Comparison of ENCODE assay signal across 23 mouse cellular contexts in genomic region chr16:91175892-91176291, GRCm38 (mm10). TPM values are rescaled to one million over a fixed set of nuclear protein-coding genes. Genes with fewer than 3 reads are reported as not detected.
A peak's percentile ranks its signal among the peaks of the same experiment; 100 is the strongest.
DNase-seq lines count a peak whose midpoint lies in the region; ATAC-seq and TF ChIP-seq lines count a peak whose summit lies in the region.
"Had no signal": no experiment of that assay in that cellular context is flagged by ENCODE, and none has a peak within 500 bp of the region (broad histone marks: within the 10 kb centered on the region; RNA-seq: fewer than 3 reads in every experiment).

No protein-coding gene starts in this region.

- no peaks in the 10 kb centered on the region for H3K36me3 ChIP-seq in hindbrain, embryonic 12.5 days
- H3K36me3 ChIP-seq in hindbrain, postnatal 0 days (ENCODE audit: insufficient read depth, low read length): no peaks in the 10 kb centered on the region
- no peaks in the 10 kb centered on the region for H3K36me3 ChIP-seq in kidney, postnatal 0 days (ENCODE audit: insufficient read depth, low read length)
- H3K36me3 ChIP-seq in neural tube, embryonic 13.5 days: no peaks in the 10 kb centered on the region
- H3K36me3 ChIP-seq: embryonic facial prominence, embryonic 15.5 days; limb, embryonic 12.5 days; liver, embryonic 12.5 days; midbrain, embryonic 15.5 days had no signal

- H3K4me1 ChIP-seq in hindbrain, embryonic 12.5 days: peaks cover 13% of the 10 kb centered on the region
- no peaks in the 10 kb centered on the region; the same call in 1 of the 2 replicates for H3K4me1 ChIP-seq in hindbrain, postnatal 0 days (ENCODE audit: insufficient read depth, low read length)
- no peaks in the 10 kb centered on the region; the same call in 1 of the 2 replicates for H3K4me1 ChIP-seq in kidney, postnatal 0 days (replicated peaks; ENCODE audit: insufficient read depth, low read length)
- peaks cover 41% of the 10 kb centered on the region for H3K4me1 ChIP-seq in neural tube, embryonic 13.5 days (replicated peaks)
- H3K4me1 ChIP-seq: liver, embryonic 12.5 days had no signal

- no peak overlapping the region for H3K9ac ChIP-seq in hindbrain, embryonic 12.5 days
- H3K9ac ChIP-seq in hindbrain, postnatal 0 days (replicated peaks; ENCODE audit: low read length): no peak overlapping the region
- no peak overlapping the region for H3K9ac ChIP-seq in kidney, postnatal 0 days (ENCODE audit: low read depth, low read length)
- no peak overlapping the region for H3K9ac ChIP-seq in neural tube, embryonic 13.5 days
- H3K9ac ChIP-seq: embryonic facial prominence, embryonic 15.5 days; limb, embryonic 12.5 days; liver, embryonic 12.5 days; midbrain, embryonic 15.5 days had no signal

- no peak overlapping the region for H3K27ac ChIP-seq in hindbrain, embryonic 12.5 days
- no peak overlapping the region for H3K27ac ChIP-seq in hindbrain, postnatal 0 days
- H3K27ac ChIP-seq in kidney, postnatal 0 days: no peak overlapping the region
- H3K27ac ChIP-seq in neural tube, embryonic 13.5 days (replicated peaks): no peak overlapping the region
- H3K27ac ChIP-seq: embryonic facial prominence, embryonic 15.5 days; heart, adult 2 months; limb, embryonic 12.5 days; liver, embryonic 12.5 days; midbrain, embryonic 15.5 days had no signal

- no peaks in the 10 kb centered on the region for H3K9me3 ChIP-seq in hindbrain, embryonic 12.5 days (replicated peaks)
- no peaks in the 10 kb centered on the region for H3K9me3 ChIP-seq in hindbrain, postnatal 0 days (ENCODE audit: low read length)
- H3K9me3 ChIP-seq in kidney, postnatal 0 days (replicated peaks; ENCODE audit: low read length): no peaks in the 10 kb centered on the region
- no peaks in the 10 kb centered on the region for H3K9me3 ChIP-seq in neural tube, embryonic 13.5 days
- H3K9me3 ChIP-seq: embryonic facial prominence, embryonic 15.5 days; limb, embryonic 12.5 days; liver, embryonic 12.5 days; midbrain, embryonic 15.5 days had no signal

- no peak for DNase-seq in hindbrain, postnatal 0 days (ENCODE audit: low spot score)
- peak; percentile 60 for DNase-seq in kidney, postnatal 0 days (ENCODE audit: low spot score)
- DNase-seq in kidney, postnatal 14 days: no peak
- DNase-seq in right cerebral cortex, postnatal 14 days: no peak
- DNase-seq: adrenal gland, postnatal 25 days; cerebellum, adult 9-10 months; gastrocnemius, postnatal 36 days; heart, adult 2 months; lung, adult 18-20 months; lung, postnatal 14 days had no signal

- 65% methylated on average over 8 of the region's 8 CpGs for WGBS in hindbrain, embryonic 12.5 days
- 59% methylated on average over 8 of the region's 8 CpGs for WGBS in hindbrain, postnatal 0 days
- 2% methylated on average over 8 of the region's 8 CpGs for WGBS in kidney, postnatal 0 days
- 7% methylated on average over 8 of the region's 8 CpGs for WGBS in neural tube, embryonic 13.5 days

- no peak overlapping the region for H3K4me3 ChIP-seq in hindbrain, embryonic 12.5 days
- H3K4me3 ChIP-seq in hindbrain, postnatal 0 days (ENCODE audit: low read length): no peak overlapping the region
- no peak overlapping the region for H3K4me3 ChIP-seq in kidney, postnatal 0 days (replicated peaks; ENCODE audit: low read depth, low read length)
- no peak overlapping the region for H3K4me3 ChIP-seq in neural tube, embryonic 13.5 days
- H3K4me3 ChIP-seq: embryonic facial prominence, embryonic 15.5 days; heart, adult 2 months; limb, embryonic 12.5 days; liver, embryonic 12.5 days; midbrain, embryonic 15.5 days had no signal

- no peak for TF ChIP-seq CTCF in hindbrain, postnatal 0 days (IDR thresholded peaks at IDR 0.05; ENCODE audit: low read depth)
- no peak for TF ChIP-seq CTCF in kidney, postnatal 0 days (IDR thresholded peaks at IDR 0.05; ENCODE audit: low read depth)

- H3K4me2 ChIP-seq in hindbrain, embryonic 12.5 days (replicated peaks): no peak overlapping the region
- H3K4me2 ChIP-seq in hindbrain, postnatal 0 days (ENCODE audit: low read depth, low read length): no peak overlapping the region
- no peak overlapping the region for H3K4me2 ChIP-seq in kidney, postnatal 0 days (ENCODE audit: low read length)
- H3K4me2 ChIP-seq in neural tube, embryonic 13.5 days: no peak overlapping the region
- H3K4me2 ChIP-seq: embryonic facial prominence, embryonic 15.5 days; limb, embryonic 12.5 days; liver, embryonic 12.5 days; midbrain, embryonic 15.5 days had no signal

- ATAC-seq in hindbrain, embryonic 12.5 days (ENCODE audit: low FRiP score): peak; percentile 65
- no peak for ATAC-seq in hindbrain, postnatal 0 days
- no peak; the same call in 1 of the 2 replicates for ATAC-seq in kidney, postnatal 0 days (replicated peaks; ENCODE audit: low FRiP score, low read depth)
- 0 out of 2 replicates have a peak, but pooled peaks have one; percentile 15 for ATAC-seq in common myeloid progenitor, adult 5-6 weeks (replicated peaks; ENCODE audit: low read depth, poor library complexity, severe bottlenecking)
- ATAC-seq in neural tube, embryonic 13.5 days (ENCODE audit: low read depth): peak; percentile 84
- ATAC-seq: CD4-positive, CD25-positive, alpha-beta regulatory T cell, adult 4 months; intestine, postnatal 0 days; liver, embryonic 12.5 days; midbrain, embryonic 15.5 days had no signal

- peaks cover 97% of the 10 kb centered on the region for H3K27me3 ChIP-seq in hindbrain, embryonic 12.5 days
- H3K27me3 ChIP-seq in hindbrain, postnatal 0 days (ENCODE audit: insufficient read depth, low read length): peaks cover 20% of the 10 kb centered on the region
- H3K27me3 ChIP-seq in kidney, postnatal 0 days (ENCODE audit: insufficient read depth, low read length): peaks cover 26% of the 10 kb centered on the region
- peaks cover 99% of the 10 kb centered on the region for H3K27me3 ChIP-seq in neural tube, embryonic 13.5 days

RNA-seq across cellular contexts. Expression of gene Olig2, which starts 49.4 kb away (rescaled TPM):
- polyA plus RNA-seq in hindbrain, embryonic 12.5 days (2016; fragmentation: Nextera tagmentation; extraction: Ambion mirVana): 2.8 and 3.4 TPM in 2 replicates
- 58.7 and 66.3 TPM in 2 replicates for total RNA-seq in hindbrain, postnatal 0 days (2014; rRNA removed)
- polyA plus RNA-seq in hindbrain, postnatal 0 days (2015; fragmentation: Nextera tagmentation; extraction: Ambion mirVana): 16.0 and 17.3 TPM in 2 replicates
- polyA plus RNA-seq in kidney, postnatal 0 days (2015; fragmentation: Nextera tagmentation; extraction: Ambion mirVana): not detected in 2 replicates
- total RNA-seq in common myeloid progenitor, adult 5-6 weeks (2017): not detected in 2 replicates
- polyA plus RNA-seq in neural tube, embryonic 13.5 days (2015; fragmentation: Nextera tagmentation; extraction: Ambion mirVana): 4.5 and 4.6 TPM in 2 replicates
- total RNA-seq: adrenal gland, postnatal 25 days; gastrocnemius, postnatal 36 days; heart, adult 2 months; heart, postnatal 25 days; megakaryocyte progenitor cell, adult 5-6 weeks had no signal
- polyA plus RNA-seq: CD4-positive, CD25-positive, alpha-beta regulatory T cell, adult 4 months; heart, adult 2 months; heart, embryonic 14.5 days; intestine, postnatal 0 days; limb, embryonic 12.5 days; liver, embryonic 12.5 days; testis, adult 2 months had no signal

Comparison
In these comparisons a context has a peak if more than half of its experiments do, and no peak if none do; other contexts are left out.
1. ATAC-seq: peak in hindbrain, embryonic 12.5 days (single experiment), common myeloid progenitor, adult 5-6 weeks (single experiment) and neural tube, embryonic 13.5 days (single experiment); none in hindbrain, postnatal 0 days (single experiment) and kidney, postnatal 0 days (single experiment).